Mouse (Mus musculus): ENCODE results near the gene Homer2. TPM values are rescaled to one million over a fixed set of nuclear protein-coding genes. Genes with fewer than 3 reads are reported as not detected.
A peak's percentile ranks its signal among the peaks of the same experiment; 100 is the strongest.

Homer2 gene
- polyA plus RNA-seq (2012; ENCODE audit: insufficient read depth, low replicate concordance), result 1.3 and 4.4 TPM in 2 replicates

- no peak for TF ChIP-seq FLI1 (IDR thresholded peaks at IDR 0.05; ENCODE audit: low read length)
- TF ChIP-seq GATA1 (IDR thresholded peaks at IDR 0.05; ENCODE audit: borderline replicate concordance, low read length), result no peak
- H3K4me3 ChIP-seq (replicated peaks), result peak within 1 kb of the TSS; percentile 92
- peaks cover 53% of the 10 kb centered on the region for H3K4me1 ChIP-seq
These were observed at the start of gene Homer2 for GRCm38 (mm10) chr7:81707471-81708140. Homer2 (minus strand) TSS chr7:81707527.

GRCm38 (mm10) chr7:81747956-81748355, 40.6 kb upstream of the Homer2 start:
- Histone ChIP-seq H3K36me3 (replicated peaks; ENCODE audit: low read length) (no peaks in the 10 kb centered on the region), H3K27me3 (replicated peaks) (no peaks in the 10 kb centered on the region), H3K4me3 (replicated peaks) (no peak overlapping the region), H3K9me3 (peaks cover 4% of the 10 kb centered on the region), H3K4me1 (peaks cover 17% of the 10 kb centered on the region)
- TF ChIP-seq GATA1 (IDR thresholded peaks at IDR 0.05; ENCODE audit: borderline replicate concordance, low read length) (no peak), FLI1 (IDR thresholded peaks at IDR 0.05; ENCODE audit: low read length) (no peak)

More at GRCm38 (mm10) chr7:81707471-81708140, at the start of gene Homer2:
- no peaks in the 10 kb centered on the region for H3K9me3 ChIP-seq
- no peaks in the 10 kb centered on the region for H3K36me3 ChIP-seq (replicated peaks; ENCODE audit: low read length)
- peaks cover 73% of the 10 kb centered on the region for H3K27me3 ChIP-seq (replicated peaks)

GRCm38 (mm10) chr7:81744145-81744544, 36.8 kb upstream of the Homer2 start:
- Histone ChIP-seq H3K4me3 (replicated peaks) (no peak overlapping the region), H3K9me3 (peaks cover 9% of the 10 kb centered on the region), H3K4me1 (peaks cover 20% of the 10 kb centered on the region), H3K36me3 (replicated peaks; ENCODE audit: low read length) (no peaks in the 10 kb centered on the region), H3K27me3 (replicated peaks) (no peaks in the 10 kb centered on the region)
- no peak for TF ChIP-seq FLI1 (IDR thresholded peaks at IDR 0.05; ENCODE audit: low read length)
- no peak for TF ChIP-seq GATA1 (IDR thresholded peaks at IDR 0.05; ENCODE audit: borderline replicate concordance, low read length)

GRCm38 (mm10) chr7:81740010-81740409, 32.7 kb upstream of the Homer2 start:
- Histone ChIP-seq H3K4me1 (peaks cover 12% of the 10 kb centered on the region), H3K4me3 (replicated peaks) (peak overlapping the region; percentile 42), H3K27me3 (replicated peaks) (peaks cover 5% of the 10 kb centered on the region), H3K9me3 (peaks cover 5% of the 10 kb centered on the region; the same call in 1 of the 2 replicates), H3K36me3 (replicated peaks; ENCODE audit: low read length) (no peaks in the 10 kb centered on the region)
- TF ChIP-seq GATA1 (IDR thresholded peaks at IDR 0.05; ENCODE audit: borderline replicate concordance, low read length) (no peak), FLI1 (IDR thresholded peaks at IDR 0.05; ENCODE audit: low read length) (no peak)

GRCm38 (mm10) chr7:81738720-81739385, 31.5 kb upstream of the Homer2 start:
- TF ChIP-seq GATA1 (IDR thresholded peaks at IDR 0.05; ENCODE audit: borderline replicate concordance, low read length), result no peak
- no peak for TF ChIP-seq FLI1 (IDR thresholded peaks at IDR 0.05; ENCODE audit: low read length)
- H3K4me3 ChIP-seq (replicated peaks), result no peak overlapping the region
- H3K9me3 ChIP-seq, result peaks cover 5% of the 10 kb centered on the region; the same call in 1 of the 2 replicates
- H3K36me3 ChIP-seq (replicated peaks; ENCODE audit: low read length), result no peaks in the 10 kb centered on the region
- peaks cover 5% of the 10 kb centered on the region for H3K27me3 ChIP-seq (replicated peaks)
- H3K4me1 ChIP-seq, result peaks cover 3% of the 10 kb centered on the region; the same call in 1 of the 2 replicates

GRCm38 (mm10) chr7:81735300-81736048, 28.1 kb upstream of the Homer2 start:
- Histone ChIP-seq H3K4me3 (replicated peaks) (no peak overlapping the region), H3K36me3 (replicated peaks; ENCODE audit: low read length) (no peaks in the 10 kb centered on the region), H3K9me3 (peaks cover 4% of the 10 kb centered on the region; the same call in 1 of the 2 replicates), H3K4me1 (peaks cover 6% of the 10 kb centered on the region), H3K27me3 (replicated peaks) (peaks cover 5% of the 10 kb centered on the region)
- TF ChIP-seq GATA1 (IDR thresholded peaks at IDR 0.05; ENCODE audit: borderline replicate concordance, low read length) (no peak), FLI1 (IDR thresholded peaks at IDR 0.05; ENCODE audit: low read length) (no peak)

GRCm38 (mm10) chr7:81732183-81733089, 25.1 kb upstream of the Homer2 start:
- TF ChIP-seq FLI1 (IDR thresholded peaks at IDR 0.05; ENCODE audit: low read length), result no peak
- TF ChIP-seq GATA1 (IDR thresholded peaks at IDR 0.05; ENCODE audit: borderline replicate concordance, low read length), result no peak
- no peaks in the 10 kb centered on the region for H3K9me3 ChIP-seq
- H3K4me3 ChIP-seq (replicated peaks), result no peak overlapping the region
- no peaks in the 10 kb centered on the region for H3K36me3 ChIP-seq (replicated peaks; ENCODE audit: low read length)
- H3K27me3 ChIP-seq (replicated peaks), result peaks cover 2% of the 10 kb centered on the region
- H3K4me1 ChIP-seq, result peaks cover 27% of the 10 kb centered on the region

- H3K4me1 ChIP-seq, result peaks cover 39% of the 10 kb centered on the region
- H3K4me3 ChIP-seq (replicated peaks), result no peak overlapping the region
- TF ChIP-seq FLI1 (IDR thresholded peaks at IDR 0.05; ENCODE audit: low read length) (no peak), GATA1 (IDR thresholded peaks at IDR 0.05; ENCODE audit: borderline replicate concordance, low read length) (no peak)
- no peaks in the 10 kb centered on the region for H3K36me3 ChIP-seq (replicated peaks; ENCODE audit: low read length)
- H3K9me3 ChIP-seq, result no peaks in the 10 kb centered on the region
- no peaks in the 10 kb centered on the region for H3K27me3 ChIP-seq (replicated peaks)
These were observed 23.9 kb upstream of the Homer2 start for GRCm38 (mm10) chr7:81731181-81731651.

GRCm38 (mm10) chr7:81729787-81730186, 22.5 kb upstream of the Homer2 start:
- Histone ChIP-seq H3K27me3 (replicated peaks) (no peaks in the 10 kb centered on the region), H3K36me3 (replicated peaks; ENCODE audit: low read length) (no peaks in the 10 kb centered on the region), H3K4me3 (replicated peaks) (no peak overlapping the region), H3K4me1 (peaks cover 51% of the 10 kb centered on the region), H3K9me3 (no peaks in the 10 kb centered on the region)
- TF ChIP-seq GATA1 (IDR thresholded peaks at IDR 0.05; ENCODE audit: borderline replicate concordance, low read length), result no peak

Measured in megakaryocyte, embryonic 14.5 days (primary cell).